Mouse (Mus musculus) myocyte (in vitro differentiated cells): ENCODE measurements around the gene Adgrb3. TPM values are rescaled to one million over a fixed set of nuclear protein-coding genes. Genes with fewer than 3 reads are reported as not detected.

Experiments used
- H3K27me3 ChIP-seq: one replicate; pipeline ENCODE4 v1.6.1; 2011; ENCODE audit not compliant: control insufficient read depth, insufficient read depth, insufficient read length
- H3K36me3 ChIP-seq: one replicate; pipeline ENCODE4 v1.6.1; 2011; ENCODE audit not compliant: control insufficient read depth, insufficient read depth
- H3K4me2 ChIP-seq: one replicate; pipeline ENCODE4 v1.6.1; 2011; ENCODE audit warnings: low read depth, control low read depth
- H3K4me3 ChIP-seq: one replicate; pipeline ENCODE4 v1.5.1; 2011; ENCODE audit warnings: mild to moderate bottlenecking, control low read depth, moderate library complexity
- H3K79me2 ChIP-seq: one replicate; pipeline ENCODE4 v1.6.1; 2011; ENCODE audit not compliant: control insufficient read depth, insufficient read depth
- H3ac ChIP-seq: one replicate; pipeline ENCODE4 v1.6.1; 2011; ENCODE audit not compliant: control insufficient read depth, insufficient read length
- CEBPB ChIP-seq: IDR thresholded peaks from 2 replicates; pipeline ENCODE4 v1.6.1; 2011; ENCODE audit warnings: mild to moderate bottlenecking, moderate library complexity; ENCODE audit not compliant: poor library complexity, insufficient read depth, severe bottlenecking
- E2F4 ChIP-seq: IDR thresholded peaks from one replicate; pipeline ENCODE4 v1.6.1; 2011; ENCODE audit warnings: mild to moderate bottlenecking, control low read depth, moderate library complexity; ENCODE audit not compliant: insufficient read depth
- MAX ChIP-seq: IDR thresholded peaks from one replicate; pipeline ENCODE4 v1.6.1; 2011; ENCODE audit warnings: low read depth, mild to moderate bottlenecking, control low read depth
- MYOD1 ChIP-seq, 3 experiments: IDR thresholded peaks; one replicate each; pipeline ENCODE4 v1.6.1; 2011; ENCODE audit warnings: control low read depth in 2 of 3, low read depth in 2 of 3, mild to moderate bottlenecking in 2 of 3, moderate library complexity in 1 of 3; ENCODE audit not compliant: insufficient read length in 2 of 3, control insufficient read depth in 1 of 3
- MYOG ChIP-seq, 3 experiments: IDR thresholded peaks; one replicate each; pipeline ENCODE4 v1.6.1; 2011; ENCODE audit warnings: control low read depth in 2 of 3, low read depth in 2 of 3, mild to moderate bottlenecking in 2 of 3; ENCODE audit not compliant: insufficient read length in 2 of 3, control insufficient read depth in 1 of 3, insufficient read depth in 1 of 3
- POLR2A ChIP-seq: IDR thresholded peaks from one replicate; pipeline ENCODE4 v1.6.1; 2011; ENCODE audit warnings: low read depth, mild to moderate bottlenecking, control low read depth, moderate library complexity; ENCODE audit not compliant: insufficient read length
- POLR2AphosphoS2 ChIP-seq: IDR thresholded peaks from one replicate; pipeline ENCODE4 v1.6.1; 2011; ENCODE audit warnings: low read depth, control low read depth; ENCODE audit not compliant: insufficient read length
- REST ChIP-seq: IDR thresholded peaks from one replicate; pipeline ENCODE4 v1.6.1; 2011; ENCODE audit warnings: mild to moderate bottlenecking, control low read depth, moderate library complexity; ENCODE audit not compliant: insufficient read depth, insufficient read length
- SRF ChIP-seq: IDR thresholded peaks from one replicate; pipeline ENCODE4 v1.6.1; 2011; ENCODE audit warnings: low read depth; ENCODE audit not compliant: control insufficient read depth, insufficient read length
- TCF12 ChIP-seq: IDR thresholded peaks from one replicate; pipeline ENCODE4 v1.6.1; 2011; ENCODE audit warnings: mild to moderate bottlenecking, control low read depth; ENCODE audit not compliant: poor library complexity, insufficient read depth, severe bottlenecking
- TCF3 ChIP-seq: IDR thresholded peaks from one replicate; pipeline ENCODE4 v1.6.1; 2011; ENCODE audit warnings: low read depth, control low read depth; ENCODE audit not compliant: insufficient read length
- USF1 ChIP-seq: IDR thresholded peaks from one replicate; pipeline ENCODE4 v1.6.1; 2011; ENCODE audit warnings: low read depth, mild to moderate bottlenecking, control low read depth, moderate library complexity
- polyA plus RNA-seq: library from polyadenylated mRNA; unstranded; fragments of >200 nt; fragmentation: generic; extraction: Trizol; gene quantifications from one replicate; pipeline ENCODE4 v1.2.1, GENCODE M21; 2012; ENCODE audit warnings: missing spikeins

Adgrb3 gene
- polyA plus RNA-seq, 1 experiment = not detected

DNA sequence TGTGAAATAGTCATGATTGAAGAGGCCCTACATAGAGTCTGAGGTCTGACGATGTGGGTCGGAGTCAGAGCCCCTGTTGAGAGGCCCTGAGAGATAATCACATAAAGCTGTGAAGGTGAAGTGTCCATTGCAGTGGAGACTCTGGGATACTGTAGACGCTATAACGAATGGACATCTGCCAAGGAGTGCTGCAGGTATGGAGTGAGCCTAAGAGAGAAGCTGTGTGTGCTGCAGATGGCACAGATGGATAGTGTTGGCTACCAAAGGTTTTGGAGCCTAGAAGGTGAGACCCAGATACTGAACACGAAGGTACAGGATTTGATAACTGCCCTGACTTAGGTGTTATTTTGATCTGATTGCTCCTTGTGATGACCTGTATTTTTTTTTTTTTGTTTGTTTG lies 474.0 kb downstream of the Adgrb3 start:
- Histone ChIP-seq H3K4me3 (no peak overlapping the region), H3ac (no peak overlapping the region), H3K36me3 (no peaks in the 10 kb centered on the region), H3K27me3 (no peaks in the 10 kb centered on the region), H3K4me2 (no peak overlapping the region), H3K79me2 (no peaks in the 10 kb centered on the region)
- no peak for TF ChIP-seq MAX

DNA sequence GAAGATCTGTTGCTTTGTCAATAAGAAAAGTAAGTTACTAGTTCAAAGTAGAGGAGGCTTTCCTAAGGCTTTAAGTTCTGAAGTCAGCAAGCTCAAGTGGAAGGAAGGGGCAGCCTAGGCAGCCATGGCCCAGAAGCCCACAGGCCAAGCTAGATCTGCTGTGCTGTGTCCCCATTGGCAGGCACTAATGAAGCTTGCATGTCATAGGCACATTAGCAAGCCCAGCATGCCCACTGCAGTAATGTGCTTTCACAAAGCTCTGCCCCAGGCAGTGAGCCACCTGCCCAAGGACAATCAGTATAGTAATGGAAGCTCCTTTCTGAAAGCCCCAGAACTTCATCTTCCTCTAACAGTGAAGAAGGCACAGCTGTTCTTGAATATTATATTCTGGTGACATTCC lies 484.6 kb downstream of the Adgrb3 start:
- no peaks in the 10 kb centered on the region for H3K27me3 ChIP-seq
- no peaks in the 10 kb centered on the region for H3K36me3 ChIP-seq
- TF ChIP-seq CEBPB (no peak), MYOG (IDR thresholded peaks at IDR 0.05; ENCODE audit: control insufficient read depth in 1 of 3, insufficient read depth in 1 of 3, insufficient read length in 2 of 3, low read depth in 2 of 3) (no peak), E2F4 (no peak), MYOD1 (IDR thresholded peaks at IDR 0.05; ENCODE audit: control insufficient read depth in 1 of 3, insufficient read length in 2 of 3, low read depth in 2 of 3) (no peak), POLR2A (no peak), USF1 (no peak), TCF3 (no peak), MAX (no peak), TCF12 (no peak), POLR2AphosphoS2 (no peak)
- no peaks in the 10 kb centered on the region for H3K79me2 ChIP-seq
- no peak overlapping the region for H3K4me2 ChIP-seq
- no peak overlapping the region for H3ac ChIP-seq
- H3K4me3 ChIP-seq = no peak overlapping the region

DNA sequence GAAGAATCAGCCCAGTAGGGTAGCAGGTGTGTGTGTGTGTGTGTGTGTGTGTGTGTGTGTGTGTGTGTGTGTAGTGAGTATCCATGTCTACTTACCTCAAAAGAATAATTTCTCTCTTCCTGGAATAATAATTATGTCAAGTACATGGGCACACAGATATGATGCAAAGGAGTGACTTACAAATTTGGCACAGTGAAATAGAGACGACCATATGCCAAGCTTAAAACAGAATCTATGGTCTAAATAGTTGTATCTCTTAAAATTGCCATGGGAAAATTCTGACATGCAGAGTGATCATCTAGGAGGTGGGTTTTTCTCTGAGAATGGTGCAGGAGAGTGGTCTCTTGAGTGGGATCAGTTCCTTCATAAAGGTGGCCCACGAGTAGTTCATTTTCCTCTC lies 504.1 kb downstream of the Adgrb3 start:
- Histone ChIP-seq H3K4me2 (no peak overlapping the region), H3K36me3 (no peaks in the 10 kb centered on the region), H3K4me3 (no peak overlapping the region), H3K79me2 (no peaks in the 10 kb centered on the region), H3K27me3 (no peaks in the 10 kb centered on the region), H3ac (no peak overlapping the region)
- no peak for TF ChIP-seq SRF
- TF ChIP-seq REST = no peak
- no peak for TF ChIP-seq USF1

DNA sequence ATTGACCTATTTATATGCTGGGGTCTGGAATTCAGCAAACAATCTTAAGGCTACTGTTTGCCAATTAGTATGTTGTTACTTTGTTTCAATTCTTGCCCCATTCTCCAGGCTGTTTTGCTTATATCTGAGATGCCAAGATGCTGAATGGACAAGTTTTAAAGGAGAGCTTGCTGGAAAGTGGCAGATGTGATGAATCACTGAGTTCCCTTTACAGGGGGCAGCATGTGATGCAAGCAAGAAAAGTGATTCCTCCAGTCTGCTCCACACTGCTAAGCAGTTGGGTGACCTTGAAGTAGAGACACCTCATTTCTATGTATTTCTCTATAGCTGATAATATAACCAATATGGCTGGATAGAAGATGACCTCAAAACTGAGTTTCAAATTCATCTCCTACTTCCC lies 512.4 kb downstream of the Adgrb3 start:
- H3K36me3 ChIP-seq = no peaks in the 10 kb centered on the region
- H3K79me2 ChIP-seq = no peaks in the 10 kb centered on the region
- TF ChIP-seq REST (no peak), TCF3 (no peak), POLR2A (no peak), CEBPB (no peak), USF1 (no peak)
- H3K4me2 ChIP-seq = no peak overlapping the region
- H3K4me3 ChIP-seq = no peak overlapping the region
- no peak overlapping the region for H3ac ChIP-seq
- H3K27me3 ChIP-seq = no peaks in the 10 kb centered on the region

DNA sequence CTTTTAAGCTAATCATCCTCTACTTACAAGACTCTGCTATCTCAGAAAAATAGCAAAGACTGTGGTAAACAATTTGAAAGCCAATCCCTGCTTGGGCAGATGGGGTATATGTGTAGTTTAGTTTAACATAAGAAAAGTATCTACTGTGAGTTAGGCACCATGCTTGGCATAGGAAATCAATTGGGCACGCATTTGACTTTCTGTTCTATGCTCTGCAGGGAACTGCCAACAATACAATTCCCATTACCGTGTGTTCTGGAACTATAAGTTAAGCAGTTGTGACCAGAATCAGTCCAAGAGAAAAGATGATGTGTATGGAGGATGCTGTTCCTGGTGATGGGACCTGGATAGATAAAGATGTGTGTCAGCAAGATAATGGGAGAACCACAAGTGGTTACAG lies 517.2 kb downstream of the Adgrb3 start:
- TF ChIP-seq TCF12 = no peak
- no peak for TF ChIP-seq CEBPB
- no peak for TF ChIP-seq MYOD1 (IDR thresholded peaks at IDR 0.05; ENCODE audit: control insufficient read depth in 1 of 3, insufficient read length in 2 of 3, low read depth in 2 of 3)
- TF ChIP-seq E2F4 = no peak
- no peak for TF ChIP-seq USF1
- no peak for TF ChIP-seq SRF
- no peak for TF ChIP-seq MAX
- TF ChIP-seq POLR2AphosphoS2 = no peak
- no peak for TF ChIP-seq POLR2A
- no peak for TF ChIP-seq REST
- TF ChIP-seq MYOG (IDR thresholded peaks at IDR 0.05; ENCODE audit: control insufficient read depth in 1 of 3, insufficient read depth in 1 of 3, insufficient read length in 2 of 3, low read depth in 2 of 3) = no peak
- TF ChIP-seq TCF3 = no peak
- Histone ChIP-seq H3K36me3 (no peaks in the 10 kb centered on the region), H3K4me3 (no peak overlapping the region), H3ac (no peak overlapping the region), H3K27me3 (no peaks in the 10 kb centered on the region), H3K4me2 (no peak overlapping the region), H3K79me2 (no peaks in the 10 kb centered on the region)

DNA sequence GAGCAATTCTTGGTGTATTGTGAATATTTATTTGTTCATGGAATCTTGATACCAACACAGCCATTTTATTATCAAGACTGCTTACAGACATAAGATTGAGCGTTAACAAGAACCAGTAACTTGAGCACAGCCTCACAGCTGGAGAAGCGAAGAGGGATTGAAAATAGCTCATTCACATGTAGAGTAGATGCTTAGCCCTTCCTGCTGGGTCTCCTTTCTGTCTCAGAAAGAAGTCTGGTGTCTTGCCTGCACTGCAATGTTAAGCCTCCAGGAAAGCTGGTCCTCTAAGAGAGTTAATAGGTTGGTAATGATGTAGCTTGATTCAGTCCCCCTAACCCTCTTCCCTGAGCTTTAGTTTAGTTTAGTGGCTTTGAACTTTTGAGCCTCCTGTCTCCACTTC lies 519.4 kb downstream of the Adgrb3 start:
- H3ac ChIP-seq = no peak overlapping the region
- no peaks in the 10 kb centered on the region for H3K79me2 ChIP-seq
- no peaks in the 10 kb centered on the region for H3K36me3 ChIP-seq
- no peaks in the 10 kb centered on the region for H3K27me3 ChIP-seq
- TF ChIP-seq POLR2A = no peak
- no peak for TF ChIP-seq USF1
- TF ChIP-seq MYOG (IDR thresholded peaks at IDR 0.05; ENCODE audit: control insufficient read depth in 1 of 3, insufficient read depth in 1 of 3, insufficient read length in 2 of 3, low read depth in 2 of 3) = no peak
- TF ChIP-seq TCF3 = no peak
- no peak for TF ChIP-seq E2F4
- TF ChIP-seq POLR2AphosphoS2 = no peak
- no peak for TF ChIP-seq TCF12
- TF ChIP-seq MYOD1 (IDR thresholded peaks at IDR 0.05; ENCODE audit: control insufficient read depth in 1 of 3, insufficient read length in 2 of 3, low read depth in 2 of 3) = no peak
- TF ChIP-seq SRF = no peak
- TF ChIP-seq REST = no peak
- TF ChIP-seq MAX = no peak
- no peak for TF ChIP-seq CEBPB
- no peak overlapping the region for H3K4me2 ChIP-seq
- no peak overlapping the region for H3K4me3 ChIP-seq
